Mouse (Mus musculus) B cell, adult 2 months (primary cell): ENCODE data around the gene Gm19345.
A peak's percentile ranks its signal among the peaks of the same experiment; 100 is the strongest.

ENCODE experiments used
- DNase-seq, 2 experiments: peaks; one replicate each; pipeline ENCODE4 v3.0.0; 2022

Gene Gm19345

GRCm38 (mm10) chr7:19851858-19852570, at the start of gene Gm19345:
TSS of gene Gm19345 (plus strand) at chr7:19852003.
- DNase-seq = no peak

DNA sequence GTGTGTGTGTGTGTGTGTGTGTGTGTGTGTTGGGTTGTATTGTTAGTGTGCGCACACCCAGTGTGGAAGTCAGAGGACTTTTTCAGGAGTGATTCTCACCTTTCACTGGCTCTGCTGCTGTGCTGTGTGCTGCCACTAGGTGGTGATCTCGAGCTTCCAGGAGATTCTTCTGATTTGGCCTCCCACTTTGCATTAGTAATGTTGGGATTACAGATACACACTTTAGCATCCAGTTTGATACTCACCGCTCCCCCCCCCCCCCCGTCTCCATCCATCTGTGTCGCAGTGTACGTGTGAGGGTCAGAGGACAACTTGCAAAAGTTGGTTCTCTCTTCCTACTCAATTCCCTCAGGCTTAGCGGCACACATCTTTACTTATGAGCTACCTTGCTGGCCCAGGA, 48.8 kb upstream of the Gm19345 start:
- peak; percentile 87 for DNase-seq

GRCm38 (mm10) chr7:19806356-19806969, 45.3 kb upstream of the Gm19345 start:
- peak; percentile 51 to 53 for DNase-seq

DNA sequence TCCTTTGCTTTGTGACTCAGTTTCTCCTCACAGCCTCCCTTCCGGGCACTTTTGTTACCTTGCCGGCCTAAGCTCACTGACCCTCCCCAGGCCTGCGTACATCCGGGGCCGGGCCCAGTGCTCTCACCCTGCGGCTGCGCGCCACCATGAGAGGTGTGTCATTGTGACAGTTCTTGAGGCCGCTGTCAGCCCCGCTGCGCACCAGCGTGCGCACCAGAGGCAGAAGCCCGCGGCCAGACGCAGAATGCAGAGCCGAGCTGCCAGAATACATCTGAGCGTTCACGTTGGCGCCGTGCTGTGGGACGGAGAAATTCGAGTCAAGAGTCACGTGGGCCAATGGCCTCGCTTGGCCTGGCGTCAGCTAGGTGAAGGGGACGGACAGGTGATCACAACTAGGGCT, 42.4 kb upstream of the Gm19345 start:
- no peak for DNase-seq

- peak; percentile 68 to 73 for DNase-seq
These were observed 40.7 kb upstream of the Gm19345 start for GRCm38 (mm10) chr7:19811114-19811513.

GRCm38 (mm10) chr7:19813161-19813560, 38.6 kb upstream of the Gm19345 start:
- DNase-seq = no peak

GRCm38 (mm10) chr7:19813579-19814122, 38.2 kb upstream of the Gm19345 start:
- peak; percentile 53 to 57 for DNase-seq

- no peak for DNase-seq
These were observed 36.2 kb upstream of the Gm19345 start for GRCm38 (mm10) chr7:19815296-19816223.

GRCm38 (mm10) chr7:19816224-19816771, 35.5 kb upstream of the Gm19345 start:
- peak; percentile 87 to 89 for DNase-seq

DNA sequence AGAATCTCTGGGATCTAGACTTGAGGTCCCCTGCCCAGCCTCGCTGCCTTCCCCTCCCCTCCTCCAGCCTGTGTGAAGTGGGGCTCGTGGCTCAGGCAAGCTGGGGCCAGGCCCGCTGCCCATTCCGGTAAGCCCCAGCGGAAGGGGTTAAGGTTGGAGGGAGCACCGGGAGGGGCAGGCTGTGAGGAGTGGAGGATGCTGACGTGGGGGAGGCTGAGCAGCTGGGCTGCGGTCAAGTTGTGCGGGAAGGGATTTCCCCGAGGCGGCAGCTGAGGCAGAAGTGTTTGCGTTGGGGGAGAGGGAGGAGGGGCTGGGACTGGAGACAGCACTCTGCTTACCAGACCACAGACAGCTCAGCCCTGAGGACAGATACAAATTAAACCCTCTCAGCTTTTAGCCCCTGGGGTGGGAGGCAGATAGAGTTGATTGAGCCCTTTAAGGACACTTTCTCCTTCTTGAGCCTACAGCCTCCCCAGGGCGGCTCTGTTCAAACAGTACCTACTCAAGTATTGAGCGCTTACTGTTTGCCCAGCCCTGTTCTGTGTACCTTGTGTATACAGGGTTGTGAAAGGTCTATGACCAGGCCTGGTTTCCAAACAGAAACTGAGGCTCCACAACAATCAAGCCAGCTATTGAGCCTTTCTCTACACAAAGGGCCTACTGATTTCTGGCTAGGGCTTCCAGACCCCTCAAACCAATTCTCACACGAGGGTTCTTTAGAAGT, 34.3 kb upstream of the Gm19345 start:
- peak; percentile 92 to 94 for DNase-seq

DNA sequence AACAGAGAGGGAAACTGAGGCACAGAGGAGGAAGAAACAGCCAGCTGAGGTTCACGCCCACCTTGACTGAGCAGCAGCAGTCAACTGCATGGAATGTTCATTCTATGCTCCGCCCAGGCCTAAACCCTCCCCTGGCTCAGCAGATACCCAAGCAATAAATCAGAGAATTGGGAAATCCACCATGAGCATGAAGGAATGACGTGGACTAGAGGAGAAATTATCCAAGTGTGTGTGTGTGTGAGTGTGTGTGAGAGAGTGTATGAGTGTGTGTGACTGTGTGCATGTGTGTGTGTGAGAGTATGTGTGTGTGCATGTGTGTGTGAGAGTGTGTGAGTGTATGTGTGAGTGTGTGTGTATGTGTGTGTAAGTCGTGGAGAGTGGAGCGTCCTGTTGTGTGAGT, 33.4 kb upstream of the Gm19345 start:
- DNase-seq = no peak

DNA sequence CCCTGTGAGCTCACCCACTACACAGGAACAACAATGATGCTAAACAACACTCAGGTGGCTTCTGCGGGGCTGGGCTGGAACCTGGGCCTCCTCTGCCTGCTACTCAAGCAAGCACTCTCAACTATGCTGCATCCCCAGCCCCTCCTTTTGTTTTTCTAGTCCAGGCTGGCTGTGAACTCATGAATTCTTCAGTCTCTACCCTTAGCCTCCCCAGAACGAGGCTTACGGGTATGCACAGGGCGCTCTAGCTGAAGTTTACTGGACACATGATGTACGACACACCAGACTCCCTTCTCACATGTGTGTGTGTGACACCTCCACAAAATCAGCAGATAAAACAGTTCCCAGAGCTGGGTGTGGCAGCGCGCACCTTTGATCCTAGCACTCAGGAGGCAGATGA, 32.9 kb upstream of the Gm19345 start:
- DNase-seq = no peak

- peak; percentile 59 for DNase-seq
These were observed 31.3 kb upstream of the Gm19345 start for GRCm38 (mm10) chr7:19820347-19821048.

DNA sequence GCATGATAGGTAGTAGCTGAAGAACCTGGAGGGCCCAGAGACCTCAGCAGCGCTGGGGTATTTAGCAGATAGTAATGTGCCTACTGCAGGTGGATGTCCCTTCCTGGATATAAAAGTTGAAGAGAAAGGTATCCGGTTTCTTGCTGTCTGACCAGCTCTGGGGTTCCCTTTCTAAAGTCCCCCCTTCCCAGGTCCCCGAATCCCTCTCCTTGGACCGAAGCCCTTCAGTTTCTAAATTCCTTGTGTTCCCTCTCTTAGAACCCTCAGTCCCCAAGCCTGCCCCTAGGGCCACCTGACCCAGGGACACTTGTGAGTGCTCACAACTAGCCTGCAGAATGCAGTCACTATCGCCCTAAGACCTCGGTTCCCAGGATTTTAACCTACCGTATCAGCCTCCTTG, 30.2 kb upstream of the Gm19345 start:
- DNase-seq = no peak

- no peak for DNase-seq
These were observed 29.6 kb upstream of the Gm19345 start for GRCm38 (mm10) chr7:19822193-19822592.

- DNase-seq = peak; percentile 78 to 79
These were observed 29.2 kb upstream of the Gm19345 start, which contains the start of gene Bcl3 for GRCm38 (mm10) chr7:19822604-19823058. TSS of gene Bcl3 (minus strand) at chr7:19822770.

- peak; percentile 33 to 35 for DNase-seq
These were observed 28.3 kb upstream of the Gm19345 start for GRCm38 (mm10) chr7:19823256-19824181.

DNA sequence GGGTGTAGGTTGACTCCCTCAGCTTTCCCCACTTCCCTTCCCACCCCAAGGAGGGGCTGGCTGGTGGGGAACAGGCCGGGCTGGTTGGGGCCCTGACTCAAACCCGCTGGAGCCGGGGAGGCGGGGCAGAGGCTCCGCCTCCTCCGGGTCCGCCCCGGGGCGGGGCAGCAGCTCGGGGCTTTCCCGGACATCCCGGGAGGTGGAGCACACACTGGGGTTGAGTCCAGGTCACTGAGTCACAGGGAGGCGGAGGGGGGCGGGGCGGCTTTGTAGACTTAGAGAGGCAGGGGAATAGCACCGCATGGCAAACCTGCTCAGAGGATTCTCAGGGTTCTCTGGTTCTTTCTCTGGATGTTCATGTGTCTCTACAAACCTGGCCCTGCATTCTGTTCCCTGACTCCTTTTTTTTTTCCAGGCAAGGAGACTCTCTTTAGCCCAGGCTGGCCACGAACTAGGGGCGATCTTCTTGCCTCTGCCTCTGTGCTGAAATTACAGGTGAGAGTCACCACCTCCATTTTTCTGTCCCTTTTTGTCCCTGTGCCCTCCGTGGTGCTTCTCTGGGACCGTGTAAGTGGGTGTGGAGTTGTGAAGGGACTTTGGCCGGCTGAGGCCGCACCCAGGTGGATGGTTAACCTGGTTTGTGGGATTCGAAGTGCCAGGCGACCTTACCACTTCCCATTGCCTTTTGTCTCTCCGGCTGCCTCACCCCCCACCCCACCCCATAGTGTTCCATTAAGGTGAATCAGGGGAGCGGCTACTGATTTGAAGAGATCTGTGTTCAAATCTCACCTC, 27.4 kb upstream of the Gm19345 start:
- peak; percentile 83 to 85 for DNase-seq

GRCm38 (mm10) chr7:19826756-19827155, 25.0 kb upstream of the Gm19345 start:
- no peak for DNase-seq
